ENCODE assay signal across 13 mouse cellular contexts in genomic region chr8:113114165-113114700, GRCm38 (mm10).
A peak's percentile ranks its signal among the peaks of the same experiment; 100 is the strongest.
DNase-seq lines count a peak whose midpoint lies in the region; ATAC-seq lines count a peak whose summit lies in the region.
"Had no signal": no experiment of that assay in that cellular context is flagged by ENCODE, and none has a peak within 500 bp of the region (broad histone marks: within the 10 kb centered on the region; RNA-seq: fewer than 3 reads in every experiment).

No protein-coding gene starts in this region.

- H3K4me2 ChIP-seq in hindbrain, embryonic 12.5 days (replicated peaks), result no peak overlapping the region
- H3K4me2 ChIP-seq: intestine, embryonic 15.5 days had no signal

- H3K27ac ChIP-seq in midbrain, embryonic 10.5 days (replicated peaks), result no peak overlapping the region
- no peak overlapping the region for H3K27ac ChIP-seq in hindbrain, embryonic 12.5 days
- H3K27ac ChIP-seq: heart, adult 2 months; intestine, embryonic 15.5 days had no signal

- H3K36me3 ChIP-seq in midbrain, embryonic 10.5 days, result no peaks in the 10 kb centered on the region
- H3K36me3 ChIP-seq in hindbrain, embryonic 12.5 days, result no peaks in the 10 kb centered on the region
- H3K36me3 ChIP-seq: intestine, embryonic 15.5 days had no signal

- intact Hi-C loops in left cerebral cortex, postnatal 4 days (cut with DNase I), result no loop called here

- no peaks in the 10 kb centered on the region for H3K4me1 ChIP-seq in midbrain, embryonic 10.5 days
- no peaks in the 10 kb centered on the region for H3K4me1 ChIP-seq in hindbrain, embryonic 12.5 days
- H3K4me1 ChIP-seq: intestine, embryonic 15.5 days had no signal

- no peak overlapping the region for H3K9ac ChIP-seq in hindbrain, embryonic 12.5 days
- H3K9ac ChIP-seq: intestine, embryonic 15.5 days had no signal

- H3K27me3 ChIP-seq in midbrain, embryonic 10.5 days (ENCODE audit: low read depth, poor library complexity, severe bottlenecking), result no peaks in the 10 kb centered on the region
- no peaks in the 10 kb centered on the region for H3K27me3 ChIP-seq in hindbrain, embryonic 12.5 days
- H3K27me3 ChIP-seq: CH12.LX; intestine, embryonic 15.5 days had no signal

- 91% methylated on average over 3 of the region's 3 CpGs for WGBS in midbrain, embryonic 10.5 days
- 78% methylated on average over 3 of the region's 3 CpGs for WGBS in hindbrain, embryonic 12.5 days

- no peak overlapping the region for H3K4me3 ChIP-seq in midbrain, embryonic 10.5 days
- no peak overlapping the region for H3K4me3 ChIP-seq in hindbrain, embryonic 12.5 days
- H3K4me3 ChIP-seq: heart, adult 2 months; intestine, embryonic 15.5 days had no signal

- no peak for ATAC-seq in hindbrain, embryonic 12.5 days (ENCODE audit: low FRiP score)
- ATAC-seq: intestine, embryonic 15.5 days had no signal

- DNase-seq in left cerebral cortex, adult 18-20 months (ENCODE audit: low spot score in 2 of 2), result peak; percentile 4 to 11
- no peak for DNase-seq in left cerebral cortex, postnatal 4 days
- peak; percentile 1 to 13 for DNase-seq in adrenal gland, postnatal 36 days
- peak; percentile 8 to 41 for DNase-seq in frontal cortex, postnatal 36 days (ENCODE audit: low spot score in 2 of 2)
- peak; percentile 37 to 81 for DNase-seq in kidney, postnatal 36 days
- DNase-seq in midbrain, embryonic 10.5 days (ENCODE audit: low spot score), result no peak
- DNase-seq in cerebellum, adult 11-12 months, result no peak
- DNase-seq: heart, adult 2 months; heart, postnatal 36 days; lung, postnatal 14 days had no signal

- H3K9me3 ChIP-seq in midbrain, embryonic 10.5 days (replicated peaks), result no peaks in the 10 kb centered on the region
- no peaks in the 10 kb centered on the region for H3K9me3 ChIP-seq in hindbrain, embryonic 12.5 days (replicated peaks)
- H3K9me3 ChIP-seq: intestine, embryonic 15.5 days had no signal

Comparison
In these comparisons a context has a peak if more than half of its experiments do, and no peak if none do; other contexts are left out.
1. DNase-seq: peak in left cerebral cortex, adult 18-20 months (2 of 2), adrenal gland, postnatal 36 days (2 of 2), frontal cortex, postnatal 36 days (2 of 2) and kidney, postnatal 36 days (2 of 2); none in left cerebral cortex, postnatal 4 days (single experiment), midbrain, embryonic 10.5 days (single experiment) and cerebellum, adult 11-12 months (single experiment).